Mouse (Mus musculus): ENCODE results near the gene Endod1.

- TF ChIP-seq POLR2A (IDR thresholded peaks at IDR 0.05; ENCODE audit: insufficient read length, low read depth) (no peak), E2F4 (IDR thresholded peaks at IDR 0.05; ENCODE audit: insufficient read depth) (no peak)
Observed at GRCm38 (mm10) chr9:14336901-14337300, 44.4 kb downstream of the Endod1 start.
